Mouse (Mus musculus) lung, adult 2 months (tissue): ENCODE results near the gene Snx29.

Source experiments
- CTCF ChIP-seq: fragments of 200-500 bp; IDR thresholded peaks from 2 replicates; pipeline ENCODE4 v1.5.1; 2011; ENCODE audit warnings: mild to moderate bottlenecking, low read length, control low read depth; ENCODE audit not compliant: insufficient read depth
- POLR2A ChIP-seq: fragments of 200-500 bp; IDR thresholded peaks from 2 replicates; pipeline ENCODE4 v1.6.1; 2011; ENCODE audit warnings: low read depth, mild to moderate bottlenecking, control low read depth, low read length, borderline replicate concordance; ENCODE audit errors: extremely low read depth

DNA sequence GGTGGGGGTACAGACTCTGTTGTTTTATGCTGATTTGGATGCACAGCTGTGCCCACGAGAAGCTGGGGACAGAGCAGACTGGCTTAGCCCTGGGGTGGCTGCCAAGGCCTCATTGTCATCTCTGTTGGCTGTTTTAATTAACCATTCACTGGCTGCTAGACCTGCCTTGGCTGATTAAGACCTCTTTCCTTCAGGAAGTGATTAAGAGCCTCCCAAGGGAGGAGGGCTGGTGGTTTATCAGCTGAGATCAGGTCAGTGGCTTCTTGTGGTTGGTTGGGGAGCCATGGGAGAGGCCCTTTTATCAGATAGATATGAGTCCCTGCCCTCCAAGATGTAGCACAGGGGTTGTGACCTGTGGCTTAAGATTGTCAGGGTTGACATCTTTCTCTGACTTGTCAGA is 46.9 kb downstream of the Snx29 start:
- no peak for TF ChIP-seq CTCF
- TF ChIP-seq POLR2A: no peak
